14 mouse cellular contexts compared by ENCODE assay signal in the genomic region with DNA sequence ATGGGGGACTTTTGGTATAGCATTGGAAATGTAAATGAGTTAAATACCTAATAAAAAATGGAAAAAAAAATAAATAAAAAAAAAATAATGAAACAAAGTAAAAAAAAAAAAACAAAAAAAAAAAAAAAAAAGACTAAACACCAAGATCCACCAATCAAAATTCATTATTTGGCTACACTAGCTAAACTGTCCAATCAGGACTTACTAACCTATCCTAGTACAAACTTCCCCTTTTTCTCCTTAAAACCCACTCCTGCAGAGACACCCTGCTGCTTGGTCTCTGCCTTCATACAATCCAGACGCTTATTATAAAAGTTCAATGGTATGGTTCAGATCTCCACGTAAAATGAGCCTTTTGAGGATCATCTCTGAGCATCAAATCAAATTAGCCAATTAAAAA.
"Had no signal": no experiment of that assay in that cellular context is flagged by ENCODE, and none has a peak within 500 bp of the region (broad histone marks: within the 10 kb centered on the region; RNA-seq: fewer than 3 reads in every experiment).

No protein-coding gene starts in this region.

- H3K4me2 ChIP-seq: lung, embryonic 15.5 days; midbrain, embryonic 12.5 days; neural tube, embryonic 12.5 days had no signal

- H3K36me3 ChIP-seq: lung, embryonic 15.5 days; midbrain, embryonic 12.5 days; neural tube, embryonic 12.5 days had no signal

- H3K9ac ChIP-seq: liver, postnatal 0 days; lung, embryonic 15.5 days; midbrain, embryonic 12.5 days; neural tube, embryonic 12.5 days had no signal

- H3K4me1 ChIP-seq: lung, embryonic 15.5 days; megakaryocyte, embryonic 14.5 days had no signal

- H3K4me3 ChIP-seq: lung, embryonic 15.5 days; megakaryocyte, embryonic 14.5 days; midbrain, embryonic 12.5 days; neural tube, embryonic 12.5 days had no signal

- DNase-seq: liver, postnatal 0 days; lung, adult 2 months; lung, postnatal 36 days; midbrain, embryonic 14.5 days; right cerebral cortex, postnatal 14 days; thymus, adult 18-20 months; thymus, postnatal 14 days; thymus, postnatal 36 days had no signal

- H3K9me3 ChIP-seq: lung, embryonic 15.5 days; megakaryocyte, embryonic 14.5 days; midbrain, embryonic 12.5 days; neural tube, embryonic 12.5 days had no signal

- H3K27me3 ChIP-seq: lung, embryonic 15.5 days; megakaryocyte, embryonic 14.5 days; midbrain, embryonic 12.5 days; neural tube, embryonic 12.5 days had no signal

- ATAC-seq: liver, postnatal 0 days; midbrain, embryonic 16.5 days had no signal

- H3K27ac ChIP-seq: lung, embryonic 15.5 days; macrophage; midbrain, embryonic 12.5 days; neural tube, embryonic 12.5 days had no signal
